Mouse (Mus musculus) heart, postnatal 10 days (tissue): Measurements from ENCODE around the gene Ndufaf1. TPM values are rescaled to one million over a fixed set of nuclear protein-coding genes. Genes with fewer than 3 reads are reported as not detected.
A peak's percentile ranks its signal among the peaks of the same experiment; 100 is the strongest.
"Not testable (repeated sequence)": the region's sequence is repeated elsewhere in the genome, so short reads cannot be mapped to it uniquely, and the experiment has no call there.

Experiments
- DNase-seq, 2 experiments: peaks; one replicate each; pipeline ENCODE4 v3.0.0; 2021
- intact Hi-C: fragments of 180-260 bp; cut with DNase I; formaldehyde crosslinking; loops from one replicate; pipeline ENCODE4 v1.15.1; 2025
- total RNA-seq, 2 experiments: library from RNA; stranded (reverse); gene quantifications; 2 replicates each; pipeline ENCODE4 v1.2.3; 2021

Gene Ndufaf1
- total RNA-seq, 2 experiments from 2014 or later = 56.6 to 57.6 TPM

DNA sequence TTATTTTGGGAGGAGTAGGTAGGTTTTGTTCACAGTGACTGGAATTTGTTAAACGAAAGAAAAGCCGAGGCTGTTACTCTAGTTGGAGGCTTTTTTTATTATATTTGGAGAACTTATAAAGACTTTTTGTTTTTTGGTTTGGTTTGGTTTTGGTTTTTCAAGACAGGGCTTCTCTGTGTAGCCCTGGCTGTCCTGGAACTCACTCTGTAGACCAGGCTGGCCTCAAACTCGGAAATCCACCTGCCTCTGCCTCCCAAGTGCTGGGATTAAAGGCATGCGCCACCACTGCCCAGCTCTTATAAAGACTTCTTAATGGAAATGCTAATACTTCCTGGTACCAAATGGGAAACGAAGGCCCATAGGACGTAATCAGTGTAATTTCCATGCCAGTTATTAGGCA lies 43.6 kb downstream of the Ndufaf1 start:
- intact Hi-C loops = loop anchor here (2.0 kb wide), 1 partner anchor 24 kb away; no protein-coding TSS in a partner anchor
- not testable (repeated sequence) for DNase-seq

DNA sequence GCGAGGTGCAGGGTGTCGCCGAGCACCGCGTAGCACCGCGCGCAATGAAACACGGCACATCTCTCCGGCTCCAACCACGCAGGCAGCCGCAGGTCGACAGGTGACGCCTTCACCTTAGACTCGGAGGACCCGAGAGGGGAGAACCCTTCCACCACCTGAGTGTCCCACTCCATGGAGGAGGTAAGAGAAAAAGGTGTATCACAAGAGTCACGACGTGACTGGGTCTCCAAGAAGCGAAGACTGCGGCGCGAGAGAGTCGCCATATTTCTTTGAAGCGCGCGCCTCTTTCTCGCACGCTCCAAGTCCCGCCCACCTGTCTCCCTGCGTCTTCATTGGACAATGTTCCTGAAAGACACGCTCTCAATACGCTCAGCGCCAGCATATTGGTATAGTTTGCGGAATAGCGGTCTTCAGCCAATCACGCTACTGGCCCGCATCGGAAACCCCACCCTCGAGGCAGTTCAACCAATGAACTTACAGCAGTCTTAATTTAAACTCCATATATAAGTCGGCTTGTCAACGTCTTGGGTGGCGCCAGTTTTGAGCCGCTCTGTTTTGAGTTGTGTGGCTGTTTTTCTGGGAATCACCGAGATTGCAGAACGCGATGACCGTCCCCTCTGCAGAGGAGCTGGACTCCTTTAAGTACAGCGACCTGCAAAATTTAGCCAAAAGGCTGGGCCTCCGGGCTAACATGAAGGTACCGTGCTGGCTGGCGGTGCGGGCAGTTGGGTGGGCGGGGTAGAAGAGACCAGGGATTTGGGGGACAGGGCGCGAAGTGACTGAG lies 44.2 kb downstream of the Ndufaf1 start, which contains the start of the genes Nusap1 and Oip5:
Gene Nusap1, plus strand, starts transcription at position 100 of the 784 bp plus-strand sequence.
Gene Oip5, minus strand, starts transcription at position 271 of the 784 bp plus-strand sequence.
- DNase-seq = peak; percentile 96 to 98
- intact Hi-C loops = loop anchor here (2.0 kb wide), 1 partner anchor 24 kb away; no protein-coding TSS in a partner anchor

DNA sequence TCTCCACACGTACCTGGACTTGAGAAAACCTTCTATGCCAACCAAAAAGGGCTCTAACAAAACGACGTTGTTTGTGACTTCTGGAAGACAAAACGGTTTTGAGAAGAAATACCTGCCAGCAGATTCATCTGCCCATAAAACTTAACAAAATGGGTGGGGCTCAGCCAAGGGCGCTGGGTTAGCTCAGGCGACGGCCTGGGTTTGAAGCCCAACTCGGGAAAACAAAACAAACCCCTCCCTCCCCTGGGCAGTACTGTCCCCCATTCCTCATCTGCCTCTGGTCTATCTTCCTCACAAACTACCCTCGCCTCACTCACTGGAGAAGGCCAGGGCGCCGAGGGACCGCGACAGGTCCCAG lies 44.8 kb downstream of the Ndufaf1 start:
- intact Hi-C loops = loop anchor here (2.0 kb wide), 2 partner anchors 17 to 23 kb away; no protein-coding TSS in a partner anchor
- DNase-seq = peak in 1 of 2 experiments; percentile 30

DNA sequence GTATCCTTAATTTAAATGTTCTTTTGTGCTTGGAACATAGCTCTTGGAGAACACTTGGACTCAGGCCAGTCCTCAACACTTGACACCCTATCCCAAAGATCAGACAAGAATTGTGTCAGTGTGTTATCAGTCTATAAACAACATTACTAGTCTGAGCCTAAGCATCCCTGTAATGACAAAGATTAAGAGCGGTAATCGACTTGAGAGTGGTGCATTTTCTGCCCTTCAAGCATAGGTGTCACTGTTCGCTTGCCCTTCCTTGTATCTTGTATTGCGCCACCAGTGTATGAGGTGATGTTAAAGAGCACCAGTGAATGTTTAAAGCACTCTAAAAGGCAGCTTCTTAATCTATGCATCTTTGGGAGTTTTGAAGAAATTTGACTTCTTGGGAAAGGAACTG lies 55.6 kb downstream of the Ndufaf1 start:
- intact Hi-C loops = no loop called here

More for the DNA sequence above, 55.6 kb downstream of the Ndufaf1 start:
- DNase-seq = no peak

Other genes with a start within 250 kb of the Ndufaf1 start
- gene Ino80, start 185.1 kb downstream of the Ndufaf1 start, total RNA-seq = 10 to 100 TPM; 13.7 to 14.7 TPM
- under 1 TPM; 0.07 to 0.37 TPM for gene Exd1, start 115.2 kb downstream of the Ndufaf1 start, total RNA-seq
- gene Chp1, start 115.1 kb downstream of the Ndufaf1 start, total RNA-seq = 100 to 1,000 TPM in 1 of 2 experiments, 10 to 100 TPM in 1; 97.5 to 100 TPM
- 10 to 100 TPM in 1 of 2 experiments, 1 to 10 TPM in 1; 8.8 to 11.4 TPM for gene Nusap1, start 44.5 kb downstream of the Ndufaf1 start, total RNA-seq
- 1 to 10 TPM; 3.7 to 4.4 TPM for gene Oip5, start 44.4 kb downstream of the Ndufaf1 start, total RNA-seq
- gene Rtf1, start 12.2 kb upstream of the Ndufaf1 start, total RNA-seq = 10 to 100 TPM; 24.6 to 27.3 TPM
- gene Itpka, start 79.5 kb upstream of the Ndufaf1 start, total RNA-seq = 1 to 10 TPM in 1 of 2 experiments, under 1 TPM in 1; 0.74 to 1.5 TPM
- gene Ltk, start 97.6 kb upstream of the Ndufaf1 start, total RNA-seq = under 1 TPM in 1 of 2 experiments, not detected in 1; 0.15 TPM
- 10 to 100 TPM; 13.7 to 14.4 TPM for gene Rpap1, start 124.7 kb upstream of the Ndufaf1 start, total RNA-seq
- 1 to 10 TPM; 5.0 to 6.6 TPM for gene Tyro3, start 134.9 kb upstream of the Ndufaf1 start, total RNA-seq
- 10 to 100 TPM; 53.2 to 54.4 TPM for gene Mga, start 234.4 kb upstream of the Ndufaf1 start, total RNA-seq